Mouse (Mus musculus) Muller cell, postnatal 12 days (primary cell): ENCODE results near the gene Cacnb1.

Source experiments
- DNase-seq: peaks from one replicate; pipeline ENCODE4 v3.0.0-alpha.2; 2015; ENCODE audit errors: inconsistent ontology term

Gene Cacnb1

GRCm38 (mm10) chr11:98022555-98023371, at the start of gene Cacnb1:
Gene Cacnb1, minus strand, starts transcription at chr11:98023034.
- DNase-seq = peak; percentile 91

GRCm38 (mm10) chr11:98067255-98067654, 44.4 kb upstream of the Cacnb1 start:
- DNase-seq = no peak

- no peak for DNase-seq
Measured at GRCm38 (mm10) chr11:98066201-98066600, 43.4 kb upstream of the Cacnb1 start.

GRCm38 (mm10) chr11:98061904-98062562, 39.2 kb upstream of the Cacnb1 start:
- peak; percentile 83 for DNase-seq

- DNase-seq = no peak
Measured at GRCm38 (mm10) chr11:98061441-98061840, 38.6 kb upstream of the Cacnb1 start.

GRCm38 (mm10) chr11:98060104-98060692, 37.4 kb upstream of the Cacnb1 start:
- no peak for DNase-seq

- DNase-seq = peak; percentile 77
Measured at GRCm38 (mm10) chr11:98059662-98060061, 36.8 kb upstream of the Cacnb1 start.

GRCm38 (mm10) chr11:98057998-98058397, 35.2 kb upstream of the Cacnb1 start:
- DNase-seq = peak; percentile 64

GRCm38 (mm10) chr11:98057466-98057865, 34.6 kb upstream of the Cacnb1 start:
- peak; percentile 72 for DNase-seq

GRCm38 (mm10) chr11:98052989-98053834, 30.4 kb upstream of the Cacnb1 start, which contains the start of gene Stac2:
Gene Stac2, minus strand, starts transcription at chr11:98053462.
- DNase-seq = peak; percentile 94

- peak; percentile 83 for DNase-seq
Measured at GRCm38 (mm10) chr11:98052129-98052988, 29.5 kb upstream of the Cacnb1 start.

GRCm38 (mm10) chr11:98051611-98052128, 28.8 kb upstream of the Cacnb1 start:
- no peak for DNase-seq

GRCm38 (mm10) chr11:98050940-98051339, 28.1 kb upstream of the Cacnb1 start:
- no peak for DNase-seq

- no peak for DNase-seq
Measured at GRCm38 (mm10) chr11:98050520-98050815, 27.6 kb upstream of the Cacnb1 start.

- DNase-seq = no peak
Measured at GRCm38 (mm10) chr11:98049672-98050519, 27.1 kb upstream of the Cacnb1 start.

- DNase-seq = peak; percentile 76
Measured at GRCm38 (mm10) chr11:98047745-98048144, 24.9 kb upstream of the Cacnb1 start.

- peak; percentile 39 for DNase-seq
Measured at GRCm38 (mm10) chr11:98046466-98046865, 23.6 kb upstream of the Cacnb1 start.

- no peak for DNase-seq
Measured at GRCm38 (mm10) chr11:98045596-98045995, 22.8 kb upstream of the Cacnb1 start.

GRCm38 (mm10) chr11:98044074-98044473, 21.2 kb upstream of the Cacnb1 start:
- DNase-seq = no peak

GRCm38 (mm10) chr11:98042741-98043140, 19.9 kb upstream of the Cacnb1 start:
- DNase-seq = no peak
